Mouse (Mus musculus): ENCODE measurements around the gene Spata31d1c.

- no peak for TF ChIP-seq EP300 (IDR thresholded peaks at IDR 0.05)
- no peak for TF ChIP-seq CTCF (IDR thresholded peaks at IDR 0.05)
These were observed 24.9 kb upstream of the Spata31d1c start for GRCm38 (mm10) chr13:65007971-65008370.
